Mouse (Mus musculus): ENCODE measurements at regions not wholly inside any gene's neighbourhood (a gene's known extent, or its start where the extent isn't known, plus 50 kb on each side); places are given as distances from the start of the nearest gene placed in this dataset.

DNA sequence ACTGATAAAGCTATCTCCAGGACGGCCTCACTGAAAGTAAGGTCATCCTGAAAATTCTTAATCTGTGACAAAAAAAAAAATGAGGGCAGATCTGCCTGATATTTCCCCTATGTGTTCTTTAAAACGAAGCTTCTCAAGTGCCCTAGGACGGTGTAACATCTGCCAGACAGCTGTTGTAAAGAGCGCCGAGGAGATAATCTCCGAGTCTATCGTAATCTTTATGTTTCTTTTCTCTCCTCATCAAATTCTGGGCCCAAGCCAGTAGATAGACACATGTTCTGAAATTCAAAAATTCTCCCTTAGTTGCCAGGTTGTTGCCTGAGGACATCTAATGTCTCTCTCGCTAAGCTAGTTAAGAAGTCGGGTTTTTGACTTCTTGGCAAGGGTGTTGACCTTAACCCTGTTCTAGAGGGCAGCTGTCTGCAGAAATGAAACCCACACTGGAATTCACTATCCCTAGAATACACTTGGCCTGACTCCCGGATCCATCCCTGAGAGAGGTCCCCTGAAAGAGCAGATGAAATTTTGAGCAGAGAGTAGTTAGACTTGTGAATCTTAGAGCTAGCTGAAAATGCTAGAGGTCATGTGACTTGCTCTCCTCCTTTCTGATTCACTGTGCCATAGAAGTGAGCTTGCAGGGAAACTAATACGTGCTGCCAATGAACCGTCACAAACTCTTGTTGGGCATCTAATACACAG lies 104.1 kb upstream of the Hes1 start:
- DNase-seq (ENCODE audit: low spot score) = no peak

DNA sequence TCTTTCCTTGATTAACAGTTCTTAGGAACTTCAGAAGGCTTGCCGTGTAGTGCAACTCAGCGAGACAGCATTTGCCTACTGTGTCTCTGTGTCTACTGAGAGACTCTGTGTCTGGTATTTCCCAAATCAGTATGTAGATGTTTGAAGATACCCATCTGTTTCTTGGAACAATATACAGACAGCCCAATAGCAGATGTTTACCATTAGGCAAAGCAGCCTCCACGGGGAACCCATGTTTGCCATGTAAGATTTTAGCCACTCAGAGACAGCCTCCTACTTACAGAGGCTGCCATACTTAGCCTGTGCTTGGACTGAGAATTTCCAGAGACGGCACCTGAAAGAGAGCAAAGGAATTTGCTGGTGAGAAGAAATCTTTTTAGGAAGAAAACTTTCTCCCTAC lies 100.9 kb upstream of the Hes1 start:
- no peak for DNase-seq (ENCODE audit: low spot score)

DNA sequence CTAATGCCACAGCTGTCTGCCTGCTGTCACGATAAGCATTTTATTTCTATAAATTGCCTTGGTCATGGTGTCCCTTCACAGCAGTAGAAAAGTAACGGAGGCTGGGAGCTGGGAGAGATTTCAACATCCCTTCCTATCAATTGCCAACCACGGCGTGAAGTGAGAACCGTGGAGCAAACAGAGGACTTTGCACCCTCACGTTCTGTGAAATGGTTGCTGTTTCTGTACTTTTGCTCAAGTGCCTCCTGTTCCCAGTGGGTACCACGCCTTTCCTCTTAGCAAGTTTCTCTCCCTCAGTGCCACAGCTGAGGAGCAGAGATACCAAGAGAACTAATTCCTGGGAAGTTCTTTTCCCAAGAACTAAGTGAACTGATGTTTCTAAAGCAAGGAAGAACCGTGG lies 99.6 kb upstream of the Hes1 start:
- no peak for DNase-seq (ENCODE audit: low spot score)

DNA sequence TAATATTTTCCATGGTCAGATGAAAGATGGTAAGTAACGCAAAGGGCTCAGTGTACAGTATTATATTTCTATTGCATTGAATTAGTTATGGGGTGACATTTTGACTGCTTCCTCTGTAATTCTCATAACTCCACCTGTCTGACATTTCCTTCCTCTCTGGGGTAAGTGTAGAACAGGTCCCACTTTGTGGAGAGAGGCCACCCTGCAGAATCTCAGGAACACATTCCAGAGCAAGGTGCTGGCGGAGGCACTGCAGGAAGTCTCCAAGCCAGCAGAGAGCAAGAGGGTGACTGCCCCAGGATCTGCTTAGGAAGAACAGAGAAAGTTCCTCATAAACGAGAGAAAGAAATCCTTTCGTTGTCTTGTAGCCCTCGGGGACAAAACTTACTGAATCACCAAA lies 95.4 kb upstream of the Hes1 start:
- DNase-seq (ENCODE audit: low spot score) = no peak

DNA sequence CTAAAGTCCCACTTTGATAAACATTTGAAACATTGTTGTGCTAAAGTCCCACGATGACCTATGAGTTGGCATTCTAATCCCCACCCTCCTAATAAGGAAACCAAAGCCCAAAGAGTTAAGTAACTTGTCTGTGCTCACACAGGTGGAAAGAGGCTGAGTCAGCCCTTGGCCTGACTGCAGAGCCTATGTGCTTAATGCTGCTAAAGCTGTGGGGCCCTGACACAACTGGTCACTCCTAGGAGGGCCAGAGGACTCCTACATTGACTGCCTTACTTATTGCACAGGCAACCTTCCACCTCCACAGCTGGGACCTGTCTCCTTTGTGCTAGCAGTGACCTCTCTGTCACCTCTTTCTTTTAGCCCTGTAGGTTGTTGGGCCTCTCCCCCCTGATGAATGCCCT lies 91.4 kb upstream of the Hes1 start:
- no peak for DNase-seq (ENCODE audit: low spot score)

DNA sequence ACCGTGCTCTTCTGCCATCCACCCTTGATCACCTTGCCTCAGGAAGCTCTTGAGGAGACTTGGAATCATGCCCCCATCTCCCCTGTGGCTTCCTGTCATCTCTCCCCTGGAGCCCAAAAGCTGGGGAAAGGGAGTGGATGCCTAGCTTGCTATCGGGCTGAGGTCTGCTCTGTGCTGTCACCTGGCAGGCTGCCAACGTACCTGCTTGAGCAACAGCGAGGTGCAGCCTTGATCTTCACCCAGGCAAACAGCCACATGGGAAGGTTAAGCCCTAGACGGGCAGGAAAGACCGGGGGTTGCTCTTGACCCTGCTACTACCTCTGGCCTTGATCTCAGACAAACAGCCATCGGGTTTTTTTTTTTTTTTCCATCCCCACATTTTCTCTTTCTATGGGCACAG lies 90.9 kb upstream of the Hes1 start:
- DNase-seq (ENCODE audit: low spot score) = no peak

DNA sequence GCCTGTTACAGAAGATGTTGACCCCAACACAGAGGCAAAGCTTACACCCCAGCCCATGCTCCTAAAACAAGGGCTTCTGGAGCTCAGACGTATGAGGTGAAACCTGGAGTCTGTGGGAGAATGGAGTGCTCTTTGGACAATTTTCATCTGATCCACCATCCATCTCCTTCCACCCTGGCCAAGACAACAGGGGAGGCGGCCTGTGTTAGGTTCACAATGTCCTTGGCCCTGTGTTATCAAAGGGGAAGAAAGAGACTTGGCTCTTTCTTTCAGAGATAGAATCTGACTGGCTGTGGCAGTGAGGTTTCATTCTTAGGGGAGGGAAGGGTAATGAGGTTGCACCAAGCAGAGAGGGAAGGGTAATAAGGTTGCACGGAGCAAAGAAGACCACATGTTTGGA lies 88.4 kb upstream of the Hes1 start:
- no peak for DNase-seq (ENCODE audit: low spot score)

DNA sequence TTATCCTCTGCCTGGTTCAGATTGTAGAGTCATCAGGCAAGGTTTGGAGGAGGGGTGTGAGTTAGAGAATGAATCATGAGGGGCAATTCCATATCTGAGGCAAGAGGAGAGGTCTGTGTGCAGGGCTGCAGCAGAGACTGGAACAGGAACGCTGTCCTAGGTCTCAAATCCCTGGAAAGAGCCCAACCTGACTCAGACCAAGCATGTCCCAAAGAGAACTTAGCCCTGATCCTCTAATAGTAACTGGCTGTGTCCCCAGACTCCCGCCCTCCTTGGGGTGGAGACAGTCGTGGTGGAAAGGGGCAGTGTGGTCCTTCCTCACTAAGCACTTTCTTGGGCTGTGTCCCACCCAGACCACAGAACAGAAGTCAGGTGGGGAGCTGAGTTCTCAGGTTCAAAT lies 87.2 kb upstream of the Hes1 start:
- DNase-seq (ENCODE audit: low spot score) = no peak

DNA sequence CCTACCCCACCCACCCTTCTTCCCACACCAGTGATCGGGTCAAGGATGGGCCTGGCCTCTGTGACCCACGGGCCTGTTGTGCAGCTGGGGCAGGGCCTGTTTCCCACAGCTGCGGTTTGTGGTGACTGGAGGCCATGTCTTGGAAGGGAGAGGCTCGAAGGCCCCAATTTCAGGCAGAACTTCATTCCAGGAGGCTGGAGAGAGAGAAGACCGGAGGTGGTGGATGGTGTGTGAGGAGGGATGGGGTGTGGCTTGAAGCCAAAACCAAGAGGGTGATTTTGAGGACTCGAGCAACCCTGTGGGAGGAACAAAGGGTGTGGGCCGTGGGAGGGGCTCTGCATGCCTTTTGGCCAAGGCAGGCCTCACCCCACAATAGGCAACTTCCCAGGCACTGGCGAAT lies 86.5 kb upstream of the Hes1 start:
- DNase-seq (ENCODE audit: low spot score) = no peak

DNA sequence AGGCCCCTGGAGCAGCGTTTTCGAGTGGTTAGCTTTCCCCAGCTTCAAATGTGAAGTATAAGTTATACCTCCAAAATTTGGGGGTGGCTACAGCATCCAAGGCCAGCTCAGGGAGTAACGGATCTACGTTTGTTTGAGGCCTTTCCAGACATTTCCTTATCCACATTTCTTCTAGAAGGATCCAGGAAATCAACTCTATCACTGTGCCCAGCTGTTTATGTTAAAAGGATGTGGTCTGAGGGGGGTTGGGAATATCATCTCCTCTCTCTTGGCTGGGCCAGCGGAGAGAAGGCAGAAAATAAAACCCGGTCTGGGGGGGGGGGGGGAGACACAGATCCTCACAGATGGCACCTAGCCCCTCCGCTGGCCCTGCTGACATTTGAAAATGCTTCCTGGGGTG lies 85.1 kb upstream of the Hes1 start:
- DNase-seq (ENCODE audit: low spot score) = no peak

DNA sequence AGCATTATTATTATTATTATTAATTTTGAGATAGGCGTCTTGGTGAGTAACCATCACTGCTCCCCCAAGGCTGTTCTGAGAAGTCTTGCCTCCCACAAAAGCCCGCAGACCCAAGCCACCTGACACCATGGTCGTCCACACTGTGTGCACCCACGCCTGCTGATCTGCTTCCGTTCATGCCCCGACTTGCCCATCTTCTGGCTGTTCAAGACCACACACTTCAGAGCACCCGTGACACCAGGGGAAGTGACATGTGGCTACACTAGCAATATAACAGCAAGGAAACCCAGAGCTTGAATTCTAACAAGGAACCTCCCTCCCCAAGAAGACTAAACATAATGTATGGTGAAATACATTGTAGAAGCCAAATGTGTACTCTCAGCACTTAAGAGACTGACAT lies 82.6 kb upstream of the Hes1 start:
- DNase-seq (ENCODE audit: low spot score) = no peak

DNA sequence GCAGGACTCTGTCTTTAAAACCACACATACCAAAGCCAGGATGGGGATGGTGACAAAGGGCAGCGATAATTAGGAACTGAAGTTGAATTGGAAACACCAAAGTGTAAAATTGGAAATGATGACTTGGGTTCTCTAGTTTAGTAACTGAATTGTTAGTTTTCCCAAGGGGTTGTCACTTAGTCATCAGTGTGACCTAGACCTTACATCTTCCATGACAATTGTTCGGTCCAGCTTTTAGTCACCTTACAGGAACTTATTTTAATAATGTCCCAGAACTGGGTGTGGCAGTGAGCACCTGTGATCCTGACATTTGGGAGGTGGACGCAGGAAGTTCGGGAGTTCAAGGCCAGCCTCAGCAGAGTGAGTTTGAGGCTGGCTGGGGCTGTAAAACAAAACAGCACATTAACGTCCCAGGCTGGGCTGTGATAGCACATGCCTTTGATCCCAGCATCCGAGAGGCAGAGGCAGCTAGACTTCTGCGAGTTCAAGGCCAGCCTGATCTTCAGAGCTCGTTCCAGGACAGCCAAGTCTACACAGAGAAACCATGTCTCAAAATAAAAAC lies 81.9 kb upstream of the Hes1 start:
- DNase-seq (ENCODE audit: low spot score) = no peak

DNA sequence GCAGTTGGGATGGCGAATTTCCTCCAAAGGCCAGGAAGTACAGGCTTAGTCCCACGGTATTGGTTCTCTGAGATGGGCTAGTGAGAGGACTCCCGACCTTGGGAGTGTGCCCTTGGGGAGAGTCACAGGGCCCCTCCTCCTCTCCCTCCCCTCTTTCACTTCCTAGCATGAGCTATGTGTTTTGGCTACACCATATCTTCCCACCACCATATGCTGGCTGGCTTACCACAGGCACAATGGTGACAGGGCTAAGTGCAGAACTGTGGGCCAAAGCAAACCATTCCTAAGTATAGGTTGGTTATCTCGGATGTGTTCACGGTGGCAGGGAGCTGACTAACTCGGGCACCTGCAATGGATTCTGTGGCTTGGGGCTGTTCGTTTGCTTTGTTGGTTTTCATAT lies 81.0 kb upstream of the Hes1 start:
- DNase-seq (ENCODE audit: low spot score) = no peak

DNA sequence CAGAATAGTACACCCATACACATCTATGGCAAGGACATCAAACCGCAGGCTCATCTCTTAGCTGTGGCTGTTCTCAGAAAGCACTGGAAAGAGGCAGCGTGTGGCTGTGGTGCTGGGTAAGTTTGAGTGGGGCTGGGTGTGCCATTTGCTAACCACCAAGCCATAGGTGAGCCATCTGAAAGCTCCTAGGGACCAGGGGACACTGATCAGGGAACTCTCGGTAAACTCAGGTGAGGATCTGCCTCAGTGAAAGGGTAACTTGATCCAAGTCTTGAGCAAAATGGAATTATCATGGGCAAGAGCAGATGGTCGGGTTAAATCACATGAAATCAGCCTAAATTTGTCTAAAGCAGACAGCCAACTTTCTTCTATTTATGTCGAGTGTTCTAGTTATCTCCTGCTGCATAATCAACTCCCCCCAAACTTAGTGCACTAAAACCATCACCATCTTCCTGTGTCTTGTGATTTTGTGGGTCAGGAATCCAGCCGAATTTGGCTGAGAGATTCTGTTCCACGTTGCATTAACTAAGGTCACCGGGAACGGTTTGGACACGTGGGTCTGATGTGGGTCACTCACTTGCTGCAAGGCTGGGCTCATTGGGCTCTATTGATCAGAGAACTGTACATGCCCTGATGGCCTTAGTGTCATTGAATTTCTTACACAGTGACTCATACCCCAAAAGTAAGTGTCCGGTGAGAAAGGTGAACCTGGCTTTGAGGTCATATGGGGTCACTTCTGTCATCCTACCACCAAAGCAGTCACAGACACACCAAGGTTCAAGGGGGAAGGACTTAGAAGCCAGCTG lies 78.9 kb upstream of the Hes1 start:
- no peak for DNase-seq (ENCODE audit: low spot score)

DNA sequence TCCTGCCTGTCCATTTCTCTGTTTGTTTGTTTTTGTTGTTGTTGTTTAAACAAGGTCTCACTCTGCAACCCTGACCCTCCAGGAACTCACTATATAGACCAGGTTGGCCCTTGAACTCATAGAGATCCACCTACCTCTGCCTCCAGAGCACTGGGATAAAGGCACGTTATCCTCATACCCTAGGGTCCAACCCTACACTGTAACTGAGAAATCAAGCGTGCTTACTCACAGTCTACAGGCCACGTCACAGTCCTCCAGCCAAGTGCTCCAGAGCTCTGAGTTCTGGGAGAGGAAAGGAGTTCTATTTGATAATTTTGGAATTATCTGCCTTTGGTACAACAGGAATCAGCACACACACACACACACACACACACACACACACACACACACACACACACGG lies 76.6 kb upstream of the Hes1 start:
- no peak for DNase-seq (ENCODE audit: low spot score)

DNA sequence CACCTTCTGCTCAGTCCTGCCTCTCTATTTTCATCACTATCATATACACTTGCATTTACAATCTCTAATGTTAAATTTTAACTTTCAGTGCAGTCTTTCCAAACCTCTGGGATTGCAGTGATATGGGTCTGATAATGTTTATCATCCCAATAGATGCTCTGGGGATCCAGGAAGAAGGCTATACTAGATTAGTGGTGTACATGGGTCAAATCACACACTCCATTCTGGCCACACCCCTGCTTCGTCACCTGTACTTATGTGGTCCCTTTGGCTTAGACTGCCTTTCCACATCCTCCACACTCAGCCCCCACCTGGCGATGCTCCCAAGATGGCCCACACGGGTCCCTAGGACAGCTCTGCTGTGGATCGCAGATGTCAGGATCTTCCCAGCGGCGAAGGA lies 76.2 kb upstream of the Hes1 start:
- no peak for DNase-seq (ENCODE audit: low spot score)

DNA sequence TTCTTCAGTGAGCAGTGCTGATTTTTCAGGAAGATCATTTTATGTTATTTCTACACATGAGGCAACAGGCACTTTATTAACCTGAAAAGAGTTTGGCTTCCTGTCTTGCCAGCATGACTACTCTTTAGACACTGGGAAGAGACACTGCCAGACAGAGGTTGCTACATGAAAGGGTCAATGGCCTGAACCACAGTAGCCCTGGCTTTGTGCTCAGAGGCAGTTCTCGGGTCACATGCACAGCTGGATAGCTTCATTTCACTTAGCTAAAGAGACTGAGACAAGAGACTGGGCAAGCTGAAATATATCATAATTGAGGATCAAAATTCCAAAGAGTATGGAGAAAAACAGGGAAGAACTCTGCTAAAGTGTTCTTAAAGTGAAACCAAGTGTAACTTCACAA lies 74.9 kb upstream of the Hes1 start:
- no peak for DNase-seq (ENCODE audit: low spot score)

DNA sequence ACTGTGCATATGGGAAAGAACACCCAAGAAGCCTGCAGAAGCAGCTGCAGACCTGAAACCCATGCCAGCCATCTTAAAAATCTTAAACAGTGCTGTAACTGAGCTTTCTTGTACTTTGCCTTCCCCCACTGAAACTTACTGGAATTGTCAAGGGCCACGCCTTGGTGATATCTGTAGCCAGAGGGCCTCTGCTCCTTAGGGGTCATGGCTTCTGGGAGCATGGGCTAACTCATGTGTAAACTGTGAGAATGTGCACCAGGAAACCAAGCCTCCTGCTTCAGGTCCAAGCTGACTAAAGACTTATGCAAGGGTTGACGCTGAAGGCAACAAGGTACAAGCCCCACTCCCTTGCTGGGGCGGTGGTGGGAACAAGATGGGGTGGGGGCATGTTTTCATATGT lies 73.8 kb upstream of the Hes1 start:
- DNase-seq (ENCODE audit: low spot score) = no peak

DNA sequence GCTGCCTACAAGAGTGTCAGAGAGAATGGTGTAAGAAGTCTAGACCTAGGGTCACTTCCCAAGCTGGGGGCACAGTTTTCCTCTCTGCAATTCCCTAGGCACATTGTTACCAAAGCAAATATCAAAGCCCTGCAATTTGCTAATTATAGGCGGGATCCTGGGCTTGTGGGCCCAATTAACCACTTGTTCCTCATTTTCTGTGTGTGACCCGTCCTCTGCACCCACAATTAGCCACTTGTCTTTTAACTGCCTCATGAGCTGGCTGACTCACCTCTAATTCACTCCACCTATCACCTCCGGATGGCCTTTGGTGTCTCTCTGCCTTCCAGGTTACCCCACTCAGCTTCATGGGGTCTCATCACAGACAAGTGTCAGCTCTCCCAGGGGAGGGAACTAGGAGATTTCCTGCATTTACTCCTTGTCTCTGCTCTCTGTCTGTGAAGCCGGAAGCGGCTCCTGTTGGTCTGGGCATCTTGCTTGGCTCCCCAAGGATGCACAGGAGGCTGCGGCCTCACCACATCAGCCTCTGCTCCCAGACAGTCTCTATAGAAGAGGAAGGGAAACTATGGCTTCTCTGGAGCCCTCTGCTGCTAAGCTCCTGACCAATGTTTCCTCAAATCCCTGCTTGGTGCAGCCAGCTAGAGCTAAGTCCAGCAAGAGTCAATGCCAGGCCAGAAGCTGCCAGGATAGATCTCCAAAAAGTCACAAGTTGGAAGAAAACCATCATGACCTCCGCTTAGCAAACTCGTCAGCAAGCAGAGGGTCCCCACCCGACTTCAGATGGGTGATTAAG lies 73.2 kb upstream of the Hes1 start:
- DNase-seq (ENCODE audit: low spot score) = no peak

DNA sequence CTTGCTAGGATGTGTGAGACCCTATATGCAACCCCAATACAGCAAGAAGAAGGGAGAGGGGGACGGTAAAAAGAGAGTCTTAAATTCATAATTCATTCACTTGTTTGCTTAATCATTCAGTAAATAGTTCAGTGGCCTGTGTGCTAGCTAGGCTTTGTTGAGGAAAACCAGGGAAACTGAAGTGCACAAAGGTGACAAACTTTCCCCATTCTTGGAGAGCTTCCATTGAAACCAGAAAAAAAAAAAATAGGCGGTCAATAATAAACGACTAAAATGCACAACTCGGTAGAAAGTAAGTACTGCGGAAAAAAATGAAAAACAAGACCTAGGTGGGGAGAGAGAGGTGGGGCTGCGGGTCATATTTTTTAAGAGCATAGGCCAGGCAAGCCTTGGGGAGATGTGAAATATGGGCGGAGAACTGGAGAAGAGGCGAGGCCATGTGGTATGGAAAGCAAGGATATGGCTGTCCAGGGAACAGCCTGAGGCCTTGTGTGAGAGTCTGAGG lies 72.3 kb upstream of the Hes1 start:
- DNase-seq (ENCODE audit: low spot score) = no peak

DNA sequence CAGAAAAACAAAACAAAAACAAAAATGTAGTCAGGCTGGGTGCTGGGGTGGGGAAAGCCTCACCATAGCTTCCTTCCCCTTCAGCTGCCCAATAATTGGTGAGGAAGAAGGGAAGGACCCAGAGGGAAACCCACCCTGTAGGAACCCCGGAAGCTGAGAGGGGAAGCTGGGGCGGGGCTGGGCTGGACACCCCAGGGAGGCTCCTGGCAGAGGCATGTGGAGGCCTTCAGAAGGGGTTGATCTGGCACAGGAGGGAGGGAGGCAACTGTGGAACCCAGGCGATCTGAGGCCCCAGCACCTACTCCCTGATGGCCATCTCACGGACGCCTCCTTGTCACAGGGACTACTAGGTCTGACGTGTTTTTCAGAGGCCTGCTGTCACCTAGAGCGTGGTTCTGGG lies 71.1 kb upstream of the Hes1 start:
- no peak for DNase-seq (ENCODE audit: low spot score)

DNA sequence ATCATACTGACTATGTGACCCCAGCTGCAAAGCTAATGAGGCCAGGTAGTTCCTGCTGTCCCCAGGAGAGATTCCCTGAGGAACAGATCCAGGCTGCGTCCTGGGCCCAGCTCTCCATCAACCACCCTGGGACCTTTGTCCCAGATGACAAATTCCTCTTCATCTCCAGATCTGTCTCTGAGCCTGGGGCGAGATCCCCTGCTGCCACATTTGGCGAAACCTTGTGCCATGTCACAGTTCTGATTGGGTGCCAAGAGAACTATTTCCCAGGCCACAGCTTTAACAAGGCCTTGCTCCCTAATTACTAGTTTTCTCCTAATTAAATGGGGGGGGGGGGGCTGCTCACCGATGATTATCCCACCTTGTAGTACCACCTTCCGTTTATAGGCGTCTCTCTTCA lies 70.6 kb upstream of the Hes1 start:
- DNase-seq (ENCODE audit: low spot score) = no peak

Measured in layer of hippocampus, adult 9-10 months (tissue).